Mouse (Mus musculus): Measurements from ENCODE around the gene Emc9. TPM values are rescaled to one million over a fixed set of nuclear protein-coding genes. Genes with fewer than 3 reads are reported as not detected.

Gene Emc9
- polyA plus RNA-seq, 1 experiment, result 18.5 TPM

DNA sequence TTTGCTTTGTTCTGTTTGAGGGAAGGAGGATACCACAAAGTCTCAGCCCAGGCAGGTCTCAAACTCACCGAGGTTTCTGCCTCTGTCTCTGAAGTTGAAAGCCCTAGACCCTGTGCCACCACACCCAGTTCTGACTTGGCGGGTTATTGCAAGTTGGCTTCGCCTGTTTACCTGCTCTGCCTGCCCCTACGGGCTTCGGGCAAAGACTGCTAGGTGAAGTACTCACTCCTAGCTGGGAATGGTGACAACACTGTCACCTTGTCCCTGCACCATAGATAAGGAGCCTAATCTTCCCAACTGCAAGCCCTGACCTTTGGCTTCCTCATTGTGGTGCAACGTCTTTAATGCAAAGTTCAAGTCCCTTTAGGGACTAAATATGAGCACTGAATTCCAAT, 461 bp upstream of the Emc9 start:
- Histone ChIP-seq H3K27me3 (ENCODE audit: control insufficient read depth, insufficient read depth, insufficient read length) (no peaks in the 10 kb centered on the region), H3K4me2 (ENCODE audit: low read depth) (peak overlapping the region; percentile 77), H3ac (ENCODE audit: control insufficient read depth, insufficient read length) (peak overlapping the region; percentile 67), H3K4me3 (peak overlapping the region; percentile 33), H3K79me2 (ENCODE audit: control insufficient read depth, insufficient read depth) (no peaks in the 10 kb centered on the region), H3K36me3 (ENCODE audit: control insufficient read depth, insufficient read depth) (no peaks in the 10 kb centered on the region)
- TF ChIP-seq TCF3 (IDR thresholded peaks at IDR 0.05; ENCODE audit: insufficient read length, low read depth) (no peak), CEBPB (IDR thresholded peaks at IDR 0.05; ENCODE audit: insufficient read depth, poor library complexity, severe bottlenecking) (no peak)

DNA sequence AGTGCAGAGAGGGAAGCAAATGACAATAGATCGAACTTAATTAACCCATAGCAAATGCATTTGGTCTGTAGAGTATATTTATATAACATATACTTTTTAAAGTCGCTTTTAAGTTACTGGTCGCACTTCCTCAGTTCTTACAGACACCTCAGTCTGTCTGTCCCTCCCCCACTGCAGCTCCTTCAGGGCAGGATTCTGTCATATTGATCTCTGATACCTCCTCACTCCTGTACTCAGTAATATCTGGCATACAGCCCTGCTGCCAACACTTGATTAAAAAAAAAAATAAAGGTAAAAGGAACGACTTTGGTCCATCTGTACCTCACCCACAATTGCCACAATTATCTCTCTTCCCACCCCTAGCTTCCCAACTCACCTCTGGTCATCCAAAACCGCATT, 800 bp downstream of the Emc9 start:
- no peak for TF ChIP-seq CEBPB (IDR thresholded peaks at IDR 0.05; ENCODE audit: insufficient read depth, poor library complexity, severe bottlenecking)
- TF ChIP-seq TCF3 (IDR thresholded peaks at IDR 0.05; ENCODE audit: insufficient read length, low read depth), result no peak
- TF ChIP-seq MAX (IDR thresholded peaks at IDR 0.05; ENCODE audit: low read depth), result no peak
- TF ChIP-seq MYOG (IDR thresholded peaks at IDR 0.05; ENCODE audit: control insufficient read depth in 1 of 3, insufficient read depth in 1 of 3, insufficient read length in 2 of 3, low read depth in 2 of 3), result no peak
- no peak for TF ChIP-seq REST (IDR thresholded peaks at IDR 0.05; ENCODE audit: insufficient read depth, insufficient read length)
- no peak for TF ChIP-seq USF1 (IDR thresholded peaks at IDR 0.05; ENCODE audit: low read depth)
- TF ChIP-seq E2F4 (IDR thresholded peaks at IDR 0.05; ENCODE audit: insufficient read depth), result no peak
- Histone ChIP-seq H3ac (ENCODE audit: control insufficient read depth, insufficient read length) (peak overlapping the region; percentile 67), H3K79me2 (ENCODE audit: control insufficient read depth, insufficient read depth) (no peaks in the 10 kb centered on the region), H3K27me3 (ENCODE audit: control insufficient read depth, insufficient read depth, insufficient read length) (no peaks in the 10 kb centered on the region), H3K36me3 (ENCODE audit: control insufficient read depth, insufficient read depth) (no peaks in the 10 kb centered on the region), H3K4me3 (peak overlapping the region; percentile 33), H3K4me2 (ENCODE audit: low read depth) (peak overlapping the region; percentile 77)

DNA sequence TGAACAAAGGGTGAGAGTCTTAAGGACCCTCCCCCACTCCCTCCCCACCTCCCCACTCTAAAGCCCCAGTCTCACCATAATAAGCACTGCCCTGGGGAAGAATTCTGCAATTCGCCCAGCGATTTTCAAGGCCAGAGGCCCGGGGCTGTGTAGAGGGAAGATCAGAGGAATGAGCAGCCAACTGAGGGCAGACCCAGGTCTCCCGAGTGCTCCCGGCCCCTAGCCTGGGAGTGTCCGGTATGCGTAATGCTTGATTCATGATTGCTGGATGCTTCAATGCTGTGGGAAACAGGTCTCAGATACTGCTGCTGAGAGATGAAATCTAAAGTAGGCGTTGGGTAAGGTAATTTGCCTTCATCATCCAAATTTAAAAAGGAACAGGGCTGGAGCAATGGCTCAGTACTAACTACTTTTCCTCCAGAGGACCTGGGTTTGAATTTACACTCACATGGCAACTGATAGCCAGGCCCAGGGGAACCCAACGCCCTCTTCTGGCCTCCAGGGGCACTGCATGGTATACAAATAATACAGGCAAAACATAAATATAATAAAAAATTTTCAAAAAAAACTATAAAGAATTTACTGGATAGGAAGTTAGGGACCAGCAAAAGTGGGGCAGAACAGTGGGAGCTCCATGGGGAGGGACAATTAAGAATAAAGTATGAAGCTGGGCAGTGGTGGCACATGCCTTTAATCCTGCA, 3.0 kb downstream of the Emc9 start:
- TF ChIP-seq REST (IDR thresholded peaks at IDR 0.05; ENCODE audit: insufficient read depth, insufficient read length), result no peak
- no peak for TF ChIP-seq POLR2A (IDR thresholded peaks at IDR 0.05; ENCODE audit: insufficient read length, low read depth)
- TF ChIP-seq E2F4 (IDR thresholded peaks at IDR 0.05; ENCODE audit: insufficient read depth), result no peak
- TF ChIP-seq MYOG (IDR thresholded peaks at IDR 0.05; ENCODE audit: control insufficient read depth in 1 of 3, insufficient read depth in 1 of 3, insufficient read length in 2 of 3, low read depth in 2 of 3), result no peak
- TF ChIP-seq MYOD1 (IDR thresholded peaks at IDR 0.05; ENCODE audit: control insufficient read depth in 1 of 3, insufficient read length in 2 of 3, low read depth in 2 of 3), result no peak
- TF ChIP-seq TCF3 (IDR thresholded peaks at IDR 0.05; ENCODE audit: insufficient read length, low read depth), result no peak
- no peak for TF ChIP-seq MAX (IDR thresholded peaks at IDR 0.05; ENCODE audit: low read depth)
- no peak for TF ChIP-seq USF1 (IDR thresholded peaks at IDR 0.05; ENCODE audit: low read depth)
- TF ChIP-seq CEBPB (IDR thresholded peaks at IDR 0.05; ENCODE audit: insufficient read depth, poor library complexity, severe bottlenecking), result no peak
- TF ChIP-seq TCF12 (IDR thresholded peaks at IDR 0.05; ENCODE audit: insufficient read depth, poor library complexity, severe bottlenecking), result no peak
- TF ChIP-seq SRF (IDR thresholded peaks at IDR 0.05; ENCODE audit: control insufficient read depth, insufficient read length, low read depth), result no peak
- no peak for TF ChIP-seq POLR2AphosphoS2 (IDR thresholded peaks at IDR 0.05; ENCODE audit: insufficient read length, low read depth)

GRCm38 (mm10) chr14:55580731-55581130, 4.4 kb downstream of the Emc9 start:
- H3K27me3 ChIP-seq (ENCODE audit: control insufficient read depth, insufficient read depth, insufficient read length), result no peaks in the 10 kb centered on the region
- H3K4me2 ChIP-seq (ENCODE audit: low read depth), result no peak overlapping the region
- TF ChIP-seq REST (IDR thresholded peaks at IDR 0.05; ENCODE audit: insufficient read depth, insufficient read length), result no peak
- H3K4me3 ChIP-seq, result no peak overlapping the region
- no peaks in the 10 kb centered on the region for H3K36me3 ChIP-seq (ENCODE audit: control insufficient read depth, insufficient read depth)
- no peak overlapping the region for H3ac ChIP-seq (ENCODE audit: control insufficient read depth, insufficient read length)
- H3K79me2 ChIP-seq (ENCODE audit: control insufficient read depth, insufficient read depth), result no peaks in the 10 kb centered on the region

More for the DNA sequence above, 3.0 kb downstream of the Emc9 start:
- no peak overlapping the region for H3K4me2 ChIP-seq (ENCODE audit: low read depth)
- H3K79me2 ChIP-seq (ENCODE audit: control insufficient read depth, insufficient read depth), result no peaks in the 10 kb centered on the region
- H3K27me3 ChIP-seq (ENCODE audit: control insufficient read depth, insufficient read depth, insufficient read length), result no peaks in the 10 kb centered on the region
- no peaks in the 10 kb centered on the region for H3K36me3 ChIP-seq (ENCODE audit: control insufficient read depth, insufficient read depth)
- no peak overlapping the region for H3K4me3 ChIP-seq
- H3ac ChIP-seq (ENCODE audit: control insufficient read depth, insufficient read length), result no peak overlapping the region

GRCm38 (mm10) chr14:55579511-55580496, 5.3 kb downstream of the Emc9 start:
- Histone ChIP-seq H3K36me3 (ENCODE audit: control insufficient read depth, insufficient read depth) (no peaks in the 10 kb centered on the region), H3K79me2 (ENCODE audit: control insufficient read depth, insufficient read depth) (no peaks in the 10 kb centered on the region), H3K4me3 (peak overlapping the region; percentile 52), H3K27me3 (ENCODE audit: control insufficient read depth, insufficient read depth, insufficient read length) (no peaks in the 10 kb centered on the region), H3K4me2 (ENCODE audit: low read depth) (no peak overlapping the region), H3ac (ENCODE audit: control insufficient read depth, insufficient read length) (no peak overlapping the region)
- TF ChIP-seq TCF3 (IDR thresholded peaks at IDR 0.05; ENCODE audit: insufficient read length, low read depth) (no peak), MYOD1 (IDR thresholded peaks at IDR 0.05; ENCODE audit: control insufficient read depth in 1 of 3, insufficient read length in 2 of 3, low read depth in 2 of 3) (no peak), TCF12 (IDR thresholded peaks at IDR 0.05; ENCODE audit: insufficient read depth, poor library complexity, severe bottlenecking) (no peak), MYOG (IDR thresholded peaks at IDR 0.05; ENCODE audit: control insufficient read depth in 1 of 3, insufficient read depth in 1 of 3, insufficient read length in 2 of 3, low read depth in 2 of 3) (no peak), POLR2AphosphoS2 (IDR thresholded peaks at IDR 0.05; ENCODE audit: insufficient read length, low read depth) (no peak), REST (IDR thresholded peaks at IDR 0.05; ENCODE audit: insufficient read depth, insufficient read length) (no peak), CEBPB (IDR thresholded peaks at IDR 0.05; ENCODE audit: insufficient read depth, poor library complexity, severe bottlenecking) (no peak), MAX (IDR thresholded peaks at IDR 0.05; ENCODE audit: low read depth) (no peak), USF1 (IDR thresholded peaks at IDR 0.05; ENCODE audit: low read depth) (no peak)

Data from myocyte (in vitro differentiated cells).